Mouse (Mus musculus) lung, embryonic 16.5 days (tissue): Measurements from ENCODE around the gene Rbms1. TPM values are rescaled to one million over a fixed set of nuclear protein-coding genes. Genes with fewer than 3 reads are reported as not detected.
A peak's percentile ranks its signal among the peaks of the same experiment; 100 is the strongest.

Experiments used
- ATAC-seq: fragments of 200-750 bp; cut with Nextera tagmentation; 2 replicates; pipeline ENCODE4 v1.8.0; 2017; ENCODE audit warnings: low read depth, mild to moderate bottlenecking, moderate library complexity
- H3K27ac ChIP-seq: fragments of 300-500 bp; sonication (generic); 2 replicates; pipeline ENCODE4 v1.5.1; 2014; ENCODE audit warnings: mild to moderate bottlenecking, control low read depth, low read length
- H3K27me3 ChIP-seq: fragments of 300-500 bp; sonication (generic); 2 replicates; pipeline ENCODE4 v1.6.1; 2014; ENCODE audit warnings: low read depth, low read length, mixed read lengths; ENCODE audit not compliant: control insufficient read depth, insufficient read depth
- H3K36me3 ChIP-seq: fragments of 300-500 bp; sonication (generic); 2 replicates; pipeline ENCODE4 v1.6.1; 2014; ENCODE audit warnings: low read length; ENCODE audit not compliant: control insufficient read depth, insufficient read depth
- H3K4me1 ChIP-seq: fragments of 300-500 bp; sonication (generic); replicated peaks from 2 replicates; pipeline ENCODE4 v1.6.1; 2014; ENCODE audit warnings: low read length, mixed read lengths; ENCODE audit not compliant: control insufficient read depth, insufficient read depth
- H3K4me2 ChIP-seq: fragments of 300-500 bp; sonication (generic); 2 replicates; pipeline ENCODE4 v1.6.1; 2014; ENCODE audit warnings: low read depth, low read length, control low read depth
- H3K4me3 ChIP-seq: fragments of 300-500 bp; sonication (generic); 2 replicates; pipeline ENCODE4 v1.5.1; 2014; ENCODE audit warnings: mild to moderate bottlenecking, low read length, control low read depth
- H3K9ac ChIP-seq: fragments of 300-500 bp; sonication (generic); 2 replicates; pipeline ENCODE4 v1.6.1; 2014; ENCODE audit warnings: low read length, control low read depth
- H3K9me3 ChIP-seq: fragments of 300-500 bp; sonication (generic); 2 replicates; pipeline ENCODE4 v1.6.1; 2016; ENCODE audit warnings: low read length; ENCODE audit not compliant: control insufficient read depth
- WGBS: fragments of 180-500 bp; shearing (Covaris S2); extraction: QIAGEN DNeasy Blood & Tissue Kit; methylation state at CpG from one replicate; pipeline ENCODE4 v1.1.7; 2014; 5-methylcytosine and 5-hydroxymethylcytosine counted together
- polyA plus RNA-seq: library from polyadenylated mRNA; unstranded; fragments of >200 nt; fragmentation: Nextera tagmentation; extraction: Ambion mirVana; gene quantifications from 2 replicates; pipeline ENCODE4 v1.2.1, GENCODE M21; 2015

Gene Rbms1
- polyA plus RNA-seq, 1 experiment from 2014 or later, result 129 TPM

DNA sequence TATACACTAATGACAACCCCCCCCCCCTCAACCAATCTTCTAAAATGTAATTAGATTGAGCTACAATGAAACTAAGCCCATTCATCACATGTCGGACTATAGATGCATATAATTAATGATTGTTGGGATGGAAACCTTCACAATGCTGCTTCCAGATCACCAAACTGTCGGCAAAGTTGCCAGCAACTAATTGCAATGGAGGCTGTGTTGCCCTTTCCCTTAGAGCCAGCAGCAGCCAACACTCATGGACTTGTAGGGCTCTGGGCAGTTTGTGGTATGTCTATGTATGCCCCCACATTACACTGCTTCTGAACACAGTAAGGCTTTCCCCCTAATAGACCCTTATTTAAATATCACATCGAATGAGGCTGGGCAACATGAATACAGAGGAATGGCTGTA is 173.9 kb downstream of the Rbms1 start:
- WGBS, result 89% methylated on average over 3 of the region's 3 CpGs
- no peak for ATAC-seq

DNA sequence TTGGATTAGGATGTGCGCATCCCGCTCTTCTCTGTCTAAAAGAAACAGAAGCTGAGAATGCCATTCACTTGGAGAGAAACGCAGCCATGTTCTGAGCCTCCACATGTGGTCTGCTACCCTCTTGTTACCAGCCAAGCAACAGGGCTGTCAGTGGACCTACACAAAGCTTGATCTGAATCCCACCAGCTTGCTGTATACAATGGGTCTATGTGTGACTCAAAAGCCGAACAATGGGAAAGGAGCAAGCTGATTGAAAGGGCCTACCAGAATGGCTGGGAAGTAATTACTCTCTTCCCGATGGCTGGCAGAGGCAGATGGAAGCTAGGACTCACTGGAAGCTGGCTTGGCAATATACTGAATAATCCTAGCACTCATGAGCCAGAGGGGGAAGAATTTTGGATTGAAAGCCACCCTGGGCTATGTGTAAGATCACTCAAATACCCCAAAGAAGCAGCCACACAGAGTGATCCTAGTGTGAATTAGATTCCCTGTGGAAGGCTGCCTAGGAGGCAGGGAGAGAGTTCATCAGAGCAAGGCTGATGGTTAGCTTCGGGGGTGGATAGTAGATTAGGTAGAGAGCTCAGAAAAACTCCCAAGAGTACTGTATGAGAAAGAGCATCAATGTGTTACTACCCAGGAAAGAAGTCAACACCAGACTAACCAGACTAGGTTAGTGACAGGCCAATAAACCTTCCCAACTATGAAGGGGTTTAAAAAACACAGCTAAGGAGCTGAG is 174.7 kb downstream of the Rbms1 start:
- Histone ChIP-seq H3K4me3 (no peak overlapping the region), H3K9me3 (no peaks in the 10 kb centered on the region), H3K27ac (no peak overlapping the region), H3K27me3 (no peaks in the 10 kb centered on the region), H3K9ac (no peak overlapping the region), H3K36me3 (peaks cover 30% of the 10 kb centered on the region), H3K4me1 (peaks cover 6% of the 10 kb centered on the region), H3K4me2 (no peak overlapping the region)
- no peak for ATAC-seq
- WGBS, result 89% methylated on average over 6 of the region's 6 CpGs

More for the DNA sequence above, 173.9 kb downstream of the Rbms1 start:
- Histone ChIP-seq H3K27ac (no peak overlapping the region), H3K27me3 (no peaks in the 10 kb centered on the region), H3K4me1 (peaks cover 6% of the 10 kb centered on the region), H3K4me3 (no peak overlapping the region), H3K9ac (no peak overlapping the region), H3K9me3 (no peaks in the 10 kb centered on the region), H3K36me3 (peaks cover 30% of the 10 kb centered on the region), H3K4me2 (no peak overlapping the region)

DNA sequence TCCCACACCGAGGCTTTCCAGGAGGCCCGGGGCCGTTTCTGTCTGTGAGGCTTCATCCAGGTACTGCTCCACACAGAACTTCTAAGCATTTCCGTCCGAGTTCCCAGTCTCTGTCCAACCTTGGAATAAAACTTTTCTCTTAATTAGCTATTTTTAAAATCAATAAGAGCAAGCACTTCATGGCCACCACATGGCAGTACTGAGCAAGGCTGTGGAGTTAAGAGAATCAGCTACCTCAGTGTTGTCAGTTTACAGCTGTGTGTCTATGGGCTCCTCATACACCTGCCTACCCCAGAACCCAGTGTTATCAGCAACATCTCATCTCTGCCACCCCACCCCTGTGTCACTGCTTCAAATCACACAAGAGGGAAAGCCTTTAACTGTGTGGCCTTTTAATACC is 175.9 kb downstream of the Rbms1 start:
- 90% methylated on average over 5 of the region's 5 CpGs for WGBS
- Histone ChIP-seq H3K4me1 (peaks cover 6% of the 10 kb centered on the region), H3K9me3 (no peaks in the 10 kb centered on the region), H3K36me3 (peaks cover 28% of the 10 kb centered on the region), H3K4me2 (no peak overlapping the region), H3K27ac (no peak overlapping the region), H3K4me3 (no peak overlapping the region), H3K27me3 (no peaks in the 10 kb centered on the region), H3K9ac (no peak overlapping the region)
- 0 out of 2 replicates have a peak, but pooled peaks have one; percentile 28 for ATAC-seq

DNA sequence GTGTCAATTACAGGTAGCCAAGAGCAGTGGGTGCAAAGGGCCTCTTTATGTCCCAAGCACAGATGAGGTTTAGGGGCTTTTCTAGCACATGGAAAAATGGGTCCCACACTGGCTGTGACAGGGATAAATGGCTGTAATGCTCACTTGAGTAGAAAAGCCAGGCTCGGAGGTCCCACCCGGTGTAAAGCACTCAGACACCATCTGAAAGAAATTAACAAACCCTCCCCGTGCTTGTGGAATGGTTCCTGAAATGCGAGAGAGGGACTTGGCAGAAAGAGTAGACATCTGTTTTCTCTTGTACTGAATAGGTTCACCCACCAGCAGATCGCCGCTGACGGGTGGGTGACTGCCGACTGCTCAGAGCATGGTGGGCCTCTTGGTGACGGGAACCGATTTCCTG is 176.7 kb downstream of the Rbms1 start:
- Histone ChIP-seq H3K27me3 (no peaks in the 10 kb centered on the region), H3K9me3 (no peaks in the 10 kb centered on the region), H3K27ac (no peak overlapping the region; the same call in 1 of the 2 replicates), H3K36me3 (peaks cover 28% of the 10 kb centered on the region), H3K4me2 (no peak overlapping the region), H3K4me1 (peaks cover 6% of the 10 kb centered on the region), H3K9ac (no peak overlapping the region), H3K4me3 (no peak overlapping the region)
- WGBS, result 65% methylated on average over 10 of the region's 10 CpGs
- ATAC-seq, result no peak

DNA sequence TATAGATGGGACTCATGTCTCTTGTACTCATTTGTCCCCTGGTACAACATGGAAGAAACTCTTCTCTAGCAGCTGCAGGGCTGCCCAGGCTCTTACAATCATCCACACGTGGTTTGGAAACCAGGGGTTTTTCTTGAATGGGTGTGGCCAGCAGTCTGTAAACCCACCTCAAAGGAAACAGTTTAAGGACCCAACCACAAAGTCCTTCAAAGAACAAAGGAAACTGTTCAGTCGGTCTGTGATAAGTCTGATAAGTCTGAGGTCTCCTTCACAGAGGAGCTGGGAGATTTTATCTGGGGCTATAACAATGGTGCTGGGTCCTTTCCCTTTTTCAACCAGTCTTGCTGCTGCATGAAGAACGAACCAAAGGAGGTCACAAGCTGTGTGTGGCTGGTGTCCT is 188.5 kb downstream of the Rbms1 start:
- no peaks in the 10 kb centered on the region for H3K27me3 ChIP-seq
- WGBS, result 22% methylated on average over 3 of the region's 3 CpGs
- H3K9ac ChIP-seq, result no peak overlapping the region
- peaks cover 48% of the 10 kb centered on the region for H3K36me3 ChIP-seq
- H3K4me2 ChIP-seq, result no peak overlapping the region
- H3K9me3 ChIP-seq, result no peaks in the 10 kb centered on the region; the same call in 1 of the 2 replicates
- H3K4me1 ChIP-seq, result peaks cover 8% of the 10 kb centered on the region
- H3K27ac ChIP-seq, result no peak overlapping the region
- H3K4me3 ChIP-seq, result no peak overlapping the region
- ATAC-seq, result peak; percentile 27

DNA sequence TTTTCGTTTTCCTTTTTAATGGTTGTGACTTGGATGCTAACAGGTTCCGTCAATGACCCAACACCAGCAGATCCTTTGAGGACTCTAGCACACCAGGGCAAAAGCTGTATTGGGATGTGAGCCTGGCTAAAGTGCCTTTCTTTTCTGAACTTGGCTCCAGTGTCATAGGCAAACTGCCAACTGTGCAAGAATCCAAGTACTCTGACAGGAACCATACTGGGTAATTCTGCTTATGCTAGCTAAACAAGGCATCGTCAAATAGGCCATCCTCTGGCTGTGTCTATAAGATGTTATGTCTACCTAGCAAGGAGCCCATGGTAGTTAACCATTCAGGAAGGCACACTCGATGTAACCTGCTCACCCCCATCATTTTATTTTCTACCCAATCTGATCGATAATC is 189.4 kb downstream of the Rbms1 start:
- no peaks in the 10 kb centered on the region; the same call in 1 of the 2 replicates for H3K9me3 ChIP-seq
- peak; percentile 78 for ATAC-seq
- H3K4me1 ChIP-seq, result peaks cover 8% of the 10 kb centered on the region
- WGBS, result 66% methylated on average over 5 of the region's 5 CpGs
- peak overlapping the region; percentile 33; the same call in 1 of the 2 replicates for H3K27ac ChIP-seq
- H3K4me3 ChIP-seq, result no peak overlapping the region
- no peaks in the 10 kb centered on the region for H3K27me3 ChIP-seq
- no peak overlapping the region for H3K9ac ChIP-seq
- no peak overlapping the region for H3K4me2 ChIP-seq
- peaks cover 45% of the 10 kb centered on the region for H3K36me3 ChIP-seq

DNA sequence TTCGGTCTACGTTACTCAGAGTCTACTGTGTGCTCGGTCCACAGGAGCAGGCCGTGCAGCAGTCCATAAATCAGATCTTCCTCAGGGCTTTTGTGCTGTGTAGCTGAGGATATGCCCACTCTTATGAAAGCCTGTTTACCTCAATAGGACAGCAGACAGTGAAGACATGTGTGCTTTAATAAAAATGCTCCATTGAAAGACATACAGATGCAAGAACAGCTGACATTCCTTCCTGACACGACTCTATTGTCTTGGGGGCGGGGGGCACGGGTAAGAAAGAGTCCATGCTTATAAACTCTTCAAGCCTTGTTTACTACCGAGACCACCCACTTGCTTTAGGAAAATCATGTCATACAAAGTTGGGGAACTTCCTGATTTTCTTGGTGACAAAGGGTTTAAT is 196.6 kb downstream of the Rbms1 start:
- no peaks in the 10 kb centered on the region for H3K27me3 ChIP-seq
- no peaks in the 10 kb centered on the region; the same call in 1 of the 2 replicates for H3K9me3 ChIP-seq
- peaks cover 38% of the 10 kb centered on the region for H3K36me3 ChIP-seq
- H3K27ac ChIP-seq, result peak overlapping the region; percentile 74
- 46% methylated on average over 8 of the region's 8 CpGs for WGBS
- H3K9ac ChIP-seq, result no peak overlapping the region
- no peak overlapping the region for H3K4me3 ChIP-seq
- no peak overlapping the region for H3K4me2 ChIP-seq
- peak; percentile 85 for ATAC-seq
- H3K4me1 ChIP-seq, result peaks cover 10% of the 10 kb centered on the region; the same call in 1 of the 2 replicates

DNA sequence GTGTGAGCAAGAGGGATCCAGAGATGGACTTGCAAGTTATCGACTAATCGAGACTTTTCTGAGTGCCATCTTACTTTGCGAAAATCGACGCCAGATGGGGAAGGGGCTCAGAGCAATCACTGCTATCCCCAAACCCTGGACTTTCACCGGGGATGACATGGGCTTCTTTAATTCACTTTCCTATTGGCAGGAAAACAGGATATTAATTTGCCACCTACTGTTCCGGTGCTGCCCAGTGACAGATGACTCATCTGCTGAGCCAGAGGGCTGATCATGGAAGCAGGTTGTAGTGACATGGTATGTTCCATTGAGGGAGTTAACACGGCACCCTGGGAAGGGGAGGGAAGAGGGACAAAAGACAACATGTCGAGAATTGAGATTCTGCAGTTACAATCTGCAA is 206.8 kb downstream of the Rbms1 start:
- H3K27me3 ChIP-seq, result no peaks in the 10 kb centered on the region
- H3K27ac ChIP-seq, result no peak overlapping the region
- no peak overlapping the region for H3K4me3 ChIP-seq
- 0 out of 2 replicates have a peak, but pooled peaks cover 3% of the 10 kb centered on the region for H3K4me1 ChIP-seq
- 88% methylated on average over 9 of the region's 9 CpGs for WGBS
- peaks cover 40% of the 10 kb centered on the region for H3K36me3 ChIP-seq
- no peaks in the 10 kb centered on the region for H3K9me3 ChIP-seq
- ATAC-seq, result no peak
- H3K4me2 ChIP-seq, result no peak overlapping the region
- H3K9ac ChIP-seq, result no peak overlapping the region

DNA sequence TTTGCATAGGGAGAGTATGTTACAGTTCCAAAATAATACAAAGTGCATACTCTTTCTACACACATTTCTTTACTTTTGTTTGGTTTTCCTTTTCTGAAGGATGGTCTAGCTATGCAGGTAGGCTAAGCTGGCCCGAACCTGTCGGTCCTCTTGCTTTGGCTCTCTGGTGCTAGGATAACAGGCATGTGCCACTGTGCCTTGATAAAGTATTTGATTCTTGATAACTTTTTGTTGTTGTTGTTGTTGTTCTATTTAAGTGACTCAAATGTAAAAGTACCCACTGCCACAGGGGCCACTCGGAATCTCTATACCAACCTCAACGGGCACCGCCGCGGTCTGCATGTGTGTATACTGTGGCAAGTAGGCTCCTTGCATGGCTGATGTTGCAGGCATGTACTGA is 207.9 kb downstream of the Rbms1 start:
- Histone ChIP-seq H3K27me3 (no peaks in the 10 kb centered on the region), H3K27ac (peak overlapping the region; percentile 46; the same call in 1 of the 2 replicates), H3K36me3 (peaks cover 37% of the 10 kb centered on the region), H3K9ac (no peak overlapping the region), H3K9me3 (no peaks in the 10 kb centered on the region), H3K4me3 (no peak overlapping the region), H3K4me2 (no peak overlapping the region), H3K4me1 (0 out of 2 replicates have a peak, but pooled peaks cover 3% of the 10 kb centered on the region)
- peak; percentile 38; the same call in 1 of the 2 replicates for ATAC-seq
- 90% methylated on average over 7 of the region's 7 CpGs for WGBS
